ENCODE assay signal across 25 mouse cellular contexts in the genomic region with DNA sequence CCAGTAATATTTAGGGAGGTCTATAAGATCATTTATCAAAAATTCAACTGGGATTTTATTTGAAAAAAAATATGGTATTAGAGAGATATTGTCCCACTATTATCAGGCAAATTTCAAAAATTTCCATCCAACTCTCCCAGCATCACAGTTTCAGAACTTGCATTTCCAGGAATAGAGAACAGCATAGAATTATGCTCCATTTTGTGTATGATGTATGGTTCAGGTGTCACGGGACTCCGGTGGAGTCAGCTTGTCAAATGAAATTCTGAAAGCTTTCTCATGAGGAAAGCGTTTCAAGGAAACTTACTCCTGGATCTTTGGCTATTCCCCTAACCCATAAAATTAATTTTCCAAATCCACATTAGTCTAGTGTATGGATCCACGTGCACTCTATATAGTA. TPM values are rescaled to one million over a fixed set of nuclear protein-coding genes. Genes with fewer than 3 reads are reported as not detected.
"Had no signal": no experiment of that assay in that cellular context is flagged by ENCODE, and none has a peak within 500 bp of the region (broad histone marks: within the 10 kb centered on the region; RNA-seq: fewer than 3 reads in every experiment).

No protein-coding gene starts in this region.

- H3K4me3 ChIP-seq: neural tube, embryonic 13.5 days; neural tube, embryonic 15.5 days; stomach, embryonic 15.5 days had no signal

- H3K36me3 ChIP-seq: neural tube, embryonic 13.5 days; neural tube, embryonic 15.5 days; stomach, embryonic 15.5 days had no signal

- H3K27me3 ChIP-seq: neural tube, embryonic 13.5 days; neural tube, embryonic 15.5 days; stomach, embryonic 15.5 days had no signal

- H3K9ac ChIP-seq: neural tube, embryonic 13.5 days; neural tube, embryonic 15.5 days; stomach, embryonic 15.5 days had no signal

- H3K4me1 ChIP-seq: neural tube, embryonic 13.5 days; neural tube, embryonic 15.5 days; stomach, embryonic 15.5 days had no signal

- DNase-seq: retina, postnatal 1 day; right cerebral cortex, adult 18-20 months; right cerebral cortex, postnatal 14 days; right cerebral cortex, postnatal 25 days; right cerebral cortex, postnatal 4 days; spleen, adult 18-20 months; thymus, adult 18-20 months; thymus, adult 2 months; thymus, postnatal 14 days; thymus, postnatal 25 days; thymus, postnatal 36 days; thymus, postnatal 4 days had no signal

- H3K27ac ChIP-seq: neural tube, embryonic 13.5 days; neural tube, embryonic 15.5 days; stomach, embryonic 15.5 days; stomach, postnatal 0 days had no signal

- H3K9me3 ChIP-seq: neural tube, embryonic 13.5 days; neural tube, embryonic 15.5 days; stomach, embryonic 15.5 days had no signal

- H3K4me2 ChIP-seq: neural tube, embryonic 13.5 days; neural tube, embryonic 15.5 days; stomach, embryonic 15.5 days had no signal

RNA-seq across cellular contexts. Expression of a gene that starts 1.6 kb away (rescaled TPM):
- total RNA-seq: neutrophil, adult 5-6 weeks had no signal
- polyA plus RNA-seq: neural tube, embryonic 13.5 days; neural tube, embryonic 14.5 days; neural tube, embryonic 15.5 days; small intestine, adult 2 months; spleen, adult 2 months; stomach, embryonic 14.5 days; stomach, embryonic 15.5 days; stomach, embryonic 16.5 days; stomach, postnatal 0 days; testis, adult 2 months; thymus, adult 2 months; thymus, postnatal 0 days; urinary bladder, adult 2 months had no signal

RNA-seq across cellular contexts. Expression of a gene that starts 19.4 kb away (rescaled TPM):
- total RNA-seq: neutrophil, adult 5-6 weeks had no signal
- polyA plus RNA-seq: neural tube, embryonic 13.5 days; neural tube, embryonic 14.5 days; neural tube, embryonic 15.5 days; small intestine, adult 2 months; spleen, adult 2 months; stomach, embryonic 14.5 days; stomach, embryonic 15.5 days; stomach, embryonic 16.5 days; stomach, postnatal 0 days; testis, adult 2 months; thymus, adult 2 months; thymus, postnatal 0 days; urinary bladder, adult 2 months had no signal

RNA-seq across cellular contexts. Expression of a gene that starts 26.9 kb away (rescaled TPM):
- total RNA-seq: neutrophil, adult 5-6 weeks had no signal
- polyA plus RNA-seq: neural tube, embryonic 14.5 days; small intestine, adult 2 months; spleen, adult 2 months; thymus, postnatal 0 days had no signal

RNA-seq across cellular contexts. Expression of a gene that starts 31.7 kb away (rescaled TPM):
- total RNA-seq: neutrophil, adult 5-6 weeks had no signal
- polyA plus RNA-seq: neural tube, embryonic 13.5 days; neural tube, embryonic 14.5 days; neural tube, embryonic 15.5 days; small intestine, adult 2 months; spleen, adult 2 months; stomach, embryonic 14.5 days; stomach, embryonic 15.5 days; stomach, embryonic 16.5 days; stomach, postnatal 0 days; testis, adult 2 months; thymus, adult 2 months; thymus, postnatal 0 days; urinary bladder, adult 2 months had no signal

RNA-seq across cellular contexts. Expression of a gene that starts 38.5 kb away (rescaled TPM):
- total RNA-seq: neutrophil, adult 5-6 weeks had no signal
- polyA plus RNA-seq: neural tube, embryonic 13.5 days; neural tube, embryonic 14.5 days; neural tube, embryonic 15.5 days; small intestine, adult 2 months; spleen, adult 2 months; stomach, embryonic 14.5 days; stomach, embryonic 15.5 days; stomach, embryonic 16.5 days; stomach, postnatal 0 days; testis, adult 2 months; thymus, adult 2 months; thymus, postnatal 0 days; urinary bladder, adult 2 months had no signal
